Mouse (Mus musculus) left cerebral cortex, adult 8-10 months (tissue): ENCODE measurements around the gene Rbfox3. TPM values are rescaled to one million over a fixed set of nuclear protein-coding genes. Genes with fewer than 3 reads are reported as not detected.
A peak's percentile ranks its signal among the peaks of the same experiment; 100 is the strongest.

ENCODE experiments used
- DNase-seq, 2 experiments: peaks; one replicate each; pipeline ENCODE4 v3.0.0; 2022; ENCODE audit warnings: low spot score in 2 of 2
- total RNA-seq, 4 experiments: library from RNA; stranded (reverse); gene quantifications; 2 replicates each; pipeline ENCODE4 v1.2.4; 2022

Rbfox3 gene
- total RNA-seq, 4 experiments from 2014 or later, result 295 to 336 (median 323) TPM

- no peak for DNase-seq
Measured at GRCm38 (mm10) chr11:118881786-118882495, 29.5 kb downstream of the Rbfox3 start.

GRCm38 (mm10) chr11:118879466-118880150, 31.8 kb downstream of the Rbfox3 start:
- DNase-seq, result no peak

- DNase-seq, result no peak
Measured at GRCm38 (mm10) chr11:118878605-118879245, 32.7 kb downstream of the Rbfox3 start.

- DNase-seq, result no peak
Measured at GRCm38 (mm10) chr11:118875243-118875897, 36.0 kb downstream of the Rbfox3 start.

- DNase-seq, result no peak
Measured at GRCm38 (mm10) chr11:118874487-118875095, 36.8 kb downstream of the Rbfox3 start.

GRCm38 (mm10) chr11:118874022-118874421, 37.4 kb downstream of the Rbfox3 start:
- no peak for DNase-seq

- no peak for DNase-seq
Measured at GRCm38 (mm10) chr11:118871527-118871926, 39.9 kb downstream of the Rbfox3 start.

- no peak for DNase-seq
Measured at GRCm38 (mm10) chr11:118863360-118863759, 48.0 kb downstream of the Rbfox3 start.

GRCm38 (mm10) chr11:118861801-118862431, 49.5 kb downstream of the Rbfox3 start:
- peak; percentile 51 to 88 for DNase-seq

GRCm38 (mm10) chr11:118861246-118861645, 50.2 kb downstream of the Rbfox3 start:
- no peak for DNase-seq

GRCm38 (mm10) chr11:118860812-118861211, 50.6 kb downstream of the Rbfox3 start:
- no peak for DNase-seq

GRCm38 (mm10) chr11:118859839-118860238, 51.6 kb downstream of the Rbfox3 start:
- DNase-seq, result no peak

GRCm38 (mm10) chr11:118858305-118858704, 53.1 kb downstream of the Rbfox3 start:
- no peak for DNase-seq

GRCm38 (mm10) chr11:118851391-118851790, 60.0 kb downstream of the Rbfox3 start:
- DNase-seq, result no peak

GRCm38 (mm10) chr11:118847986-118848385, 63.4 kb downstream of the Rbfox3 start:
- DNase-seq, result no peak

GRCm38 (mm10) chr11:118840992-118841391, 70.4 kb downstream of the Rbfox3 start:
- no peak for DNase-seq

- no peak for DNase-seq
Measured at GRCm38 (mm10) chr11:118838167-118838566, 73.2 kb downstream of the Rbfox3 start.

- no peak for DNase-seq
Measured at GRCm38 (mm10) chr11:118836889-118837288, 74.5 kb downstream of the Rbfox3 start.

- no peak for DNase-seq
Measured at GRCm38 (mm10) chr11:118832793-118833481, 78.5 kb downstream of the Rbfox3 start.

GRCm38 (mm10) chr11:118831730-118832129, 79.7 kb downstream of the Rbfox3 start:
- DNase-seq, result peak in 1 of 2 experiments; percentile 52
